Mouse (Mus musculus) heart, embryonic 11.5 days (tissue): ENCODE measurements around the gene Utp14a. TPM values are rescaled to one million over a fixed set of nuclear protein-coding genes. Genes with fewer than 3 reads are reported as not detected.

Source experiments
- ATAC-seq: fragments of 200-750 bp; cut with Nextera tagmentation; replicated peaks from 2 replicates; pipeline ENCODE4 v1.8.0; 2017; ENCODE audit warnings: moderate library complexity; ENCODE audit not compliant: insufficient number of reproducible peaks, low FRiP score, low TSS enrichment
- H3K27ac ChIP-seq: fragments of 300-500 bp; sonication (generic); 2 replicates; pipeline ENCODE4 v1.5.1; 2014; ENCODE audit warnings: mild to moderate bottlenecking, low read depth, low read length
- H3K27me3 ChIP-seq: fragments of 300-500 bp; sonication (generic); 2 replicates; pipeline ENCODE4 v1.6.1; 2014; ENCODE audit warnings: mild to moderate bottlenecking, low read length, mixed read lengths; ENCODE audit not compliant: control insufficient read depth, insufficient read depth
- H3K36me3 ChIP-seq: fragments of 300-500 bp; sonication (generic); 2 replicates; pipeline ENCODE4 v1.6.1; 2014; ENCODE audit warnings: mild to moderate bottlenecking, low read length, moderate library complexity, mixed read lengths; ENCODE audit not compliant: control insufficient read depth, insufficient read depth
- H3K4me1 ChIP-seq: fragments of 300-500 bp; sonication (generic); 2 replicates; pipeline ENCODE4 v1.6.1; 2014; ENCODE audit warnings: low read length; ENCODE audit not compliant: control insufficient read depth, insufficient read depth
- H3K4me2 ChIP-seq: fragments of 300-500 bp; sonication (generic); 2 replicates; pipeline ENCODE4 v1.6.1; 2014; ENCODE audit warnings: mild to moderate bottlenecking, moderate library complexity
- H3K4me3 ChIP-seq: fragments of 300-500 bp; sonication (generic); 2 replicates; pipeline ENCODE4 v1.5.1; 2014; ENCODE audit warnings: low read depth, low read length
- H3K9ac ChIP-seq: fragments of 300-500 bp; sonication (generic); 2 replicates; pipeline ENCODE4 v1.6.1; 2014; ENCODE audit warnings: mild to moderate bottlenecking, low read depth, low read length, moderate library complexity
- H3K9me3 ChIP-seq: fragments of 300-500 bp; sonication (generic); replicated peaks from 2 replicates; pipeline ENCODE4 v1.6.1; 2016; ENCODE audit warnings: low read length; ENCODE audit not compliant: control insufficient read depth
- WGBS: fragments of 180-500 bp; shearing (Covaris S2); extraction: QIAGEN DNeasy Blood & Tissue Kit; methylation state at CpG from one replicate; pipeline ENCODE4 v1.1.7; 2014; ENCODE audit not compliant: insufficient replicate concordance; 5-methylcytosine and 5-hydroxymethylcytosine counted together
- polyA plus RNA-seq: library from polyadenylated mRNA; unstranded; fragments of >200 nt; fragmentation: Nextera tagmentation; extraction: Ambion mirVana; gene quantifications from 2 replicates; pipeline ENCODE4 v1.2.1, GENCODE M21; 2014

The Utp14a gene
- polyA plus RNA-seq, 1 experiment from 2014 or later: 12.0 TPM

DNA sequence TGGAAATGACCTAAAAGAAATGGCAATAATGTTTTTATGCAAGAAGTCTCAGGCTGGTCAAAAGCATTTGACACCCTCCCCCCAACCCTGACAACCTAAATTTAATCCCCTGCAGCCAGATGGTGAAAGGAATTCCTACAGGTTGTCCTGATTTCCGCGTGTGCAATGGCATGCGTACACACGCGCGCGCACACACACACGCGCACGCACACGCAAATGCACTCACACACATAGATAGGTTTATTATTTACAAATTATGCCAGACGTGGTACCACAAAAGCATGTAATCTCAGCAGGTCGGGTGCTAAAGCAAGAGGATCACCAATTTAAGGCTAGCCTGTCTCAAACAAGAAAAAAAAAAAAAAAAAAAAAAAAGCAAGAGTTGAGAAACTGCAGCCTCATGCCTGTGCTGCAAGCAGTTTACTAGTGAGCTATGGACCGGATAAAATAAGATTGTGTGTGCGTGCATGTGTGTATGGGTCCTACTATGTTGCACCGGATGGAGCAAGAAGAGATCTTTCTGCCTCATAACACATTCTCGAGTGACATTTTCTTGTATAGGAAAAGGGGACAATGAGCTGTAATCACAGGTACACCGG, 733 bp upstream of the Utp14a start:
- Histone ChIP-seq H3K9ac (peak overlapping the region; percentile 64; the same call in 1 of the 2 replicates), H3K4me2 (peak overlapping the region; percentile 66), H3K4me3 (peak overlapping the region; percentile 56), H3K9me3 (no peaks in the 10 kb centered on the region), H3K27ac (peak overlapping the region; percentile 74), H3K27me3 (no peaks in the 10 kb centered on the region), H3K4me1 (no peaks in the 10 kb centered on the region), H3K36me3 (no peaks in the 10 kb centered on the region)
- no peak; the same call in 1 of the 2 replicates for ATAC-seq
- WGBS: 19% methylated on average over 18 of the region's 18 CpGs

GRCm38 (mm10) chrX:48257011-48257410, 349 bp downstream of the Utp14a start:
- H3K27me3 ChIP-seq: no peaks in the 10 kb centered on the region
- peak overlapping the region; percentile 66 for H3K4me2 ChIP-seq
- peak overlapping the region; percentile 64 for H3K9ac ChIP-seq
- 15% methylated on average over 16 of the region's 16 CpGs for WGBS
- peak overlapping the region; percentile 56 for H3K4me3 ChIP-seq
- no peaks in the 10 kb centered on the region for H3K36me3 ChIP-seq
- no peak for ATAC-seq
- H3K4me1 ChIP-seq: no peaks in the 10 kb centered on the region
- no peaks in the 10 kb centered on the region for H3K9me3 ChIP-seq
- H3K27ac ChIP-seq: peak overlapping the region; percentile 74; the same call in 1 of the 2 replicates

GRCm38 (mm10) chrX:48271671-48272070, 15.0 kb downstream of the Utp14a start:
- no peaks in the 10 kb centered on the region; the same call in 1 of the 2 replicates for H3K36me3 ChIP-seq
- H3K4me3 ChIP-seq: no peak overlapping the region
- no peak overlapping the region for H3K9ac ChIP-seq
- H3K27me3 ChIP-seq: no peaks in the 10 kb centered on the region
- H3K4me2 ChIP-seq: no peak overlapping the region
- WGBS: 78% methylated on average over 4 of the region's 4 CpGs
- no peaks in the 10 kb centered on the region for H3K4me1 ChIP-seq
- no peak for ATAC-seq
- H3K27ac ChIP-seq: no peak overlapping the region
- H3K9me3 ChIP-seq: no peaks in the 10 kb centered on the region

GRCm38 (mm10) chrX:48274634-48275033, 18.0 kb downstream of the Utp14a start:
- no peak overlapping the region for H3K9ac ChIP-seq
- 84% methylated on average over 10 of the region's 10 CpGs for WGBS
- H3K4me1 ChIP-seq: no peaks in the 10 kb centered on the region
- no peak overlapping the region for H3K4me2 ChIP-seq
- H3K36me3 ChIP-seq: no peaks in the 10 kb centered on the region
- ATAC-seq: no peak
- no peaks in the 10 kb centered on the region for H3K9me3 ChIP-seq
- no peak overlapping the region for H3K4me3 ChIP-seq
- H3K27ac ChIP-seq: no peak overlapping the region
- H3K27me3 ChIP-seq: no peaks in the 10 kb centered on the region

- no peak overlapping the region for H3K4me3 ChIP-seq
- H3K9me3 ChIP-seq: no peaks in the 10 kb centered on the region
- no peak overlapping the region for H3K4me2 ChIP-seq
- no peaks in the 10 kb centered on the region for H3K4me1 ChIP-seq
- no peaks in the 10 kb centered on the region for H3K27me3 ChIP-seq
- WGBS: 36% methylated on average over 3 of the region's 3 CpGs
- no peak overlapping the region for H3K9ac ChIP-seq
- no peak for ATAC-seq
- H3K36me3 ChIP-seq: no peaks in the 10 kb centered on the region
- H3K27ac ChIP-seq: no peak overlapping the region
Observed at GRCm38 (mm10) chrX:48278103-48278502, 21.4 kb downstream of the Utp14a start.

GRCm38 (mm10) chrX:48284386-48285005, 27.8 kb downstream of the Utp14a start:
- H3K9ac ChIP-seq: peak overlapping the region; percentile 75
- peak; percentile 85 for ATAC-seq
- no peaks in the 10 kb centered on the region for H3K9me3 ChIP-seq
- H3K27me3 ChIP-seq: peaks cover 7% of the 10 kb centered on the region
- WGBS: 11% methylated on average over 24 of the region's 37 CpGs
- H3K4me1 ChIP-seq: no peaks in the 10 kb centered on the region
- peak overlapping the region; percentile 65 for H3K4me2 ChIP-seq
- peak overlapping the region; percentile 52 for H3K4me3 ChIP-seq
- H3K36me3 ChIP-seq: no peaks in the 10 kb centered on the region
- peak overlapping the region; percentile 94 for H3K27ac ChIP-seq

DNA sequence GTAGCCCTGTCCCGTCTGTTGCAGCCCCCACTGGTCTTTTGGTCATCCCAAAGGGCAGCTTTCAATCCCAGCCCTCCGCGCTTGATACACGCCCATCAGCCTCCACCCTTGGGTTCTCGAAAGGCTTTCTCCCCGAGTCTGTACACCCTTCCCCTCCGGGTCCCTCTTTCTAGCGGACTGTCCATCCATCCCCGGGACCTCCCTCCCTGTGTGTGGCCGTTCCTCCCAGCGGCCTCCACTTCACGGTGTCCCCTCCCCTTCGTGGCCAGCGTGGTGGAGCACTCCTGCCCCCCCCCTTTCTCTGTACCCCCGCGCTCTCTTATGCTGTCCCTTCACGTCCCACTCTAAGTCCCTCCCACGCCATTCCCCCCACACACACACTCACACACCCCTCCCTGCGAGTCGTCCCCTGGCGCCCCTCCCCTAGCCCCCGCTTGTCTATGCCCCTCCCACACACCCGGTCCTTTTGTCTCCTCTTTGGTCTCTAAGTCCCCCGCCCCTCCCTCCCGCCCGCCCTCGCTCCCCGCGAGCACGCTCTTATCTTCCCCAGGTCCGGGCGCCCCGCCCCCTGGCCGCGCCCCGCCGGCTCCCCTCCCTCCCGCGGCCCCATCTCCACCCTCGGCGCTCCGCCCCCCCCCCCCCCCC, 28.5 kb downstream of the Utp14a start:
- Histone ChIP-seq H3K4me1 (no peaks in the 10 kb centered on the region), H3K4me3 (peak overlapping the region; percentile 52), H3K9me3 (no peaks in the 10 kb centered on the region), H3K4me2 (peak overlapping the region; percentile 65), H3K36me3 (no peaks in the 10 kb centered on the region), H3K27me3 (peaks cover 7% of the 10 kb centered on the region), H3K27ac (peak overlapping the region; percentile 94), H3K9ac (peak overlapping the region; percentile 75)
- 6% methylated on average over 24 of the region's 42 CpGs for WGBS
- ATAC-seq: peak; percentile 85

GRCm38 (mm10) chrX:48285651-48286021, 29.0 kb downstream of the Utp14a start:
- Histone ChIP-seq H3K9me3 (no peaks in the 10 kb centered on the region), H3K9ac (peak overlapping the region; percentile 68), H3K4me3 (peak overlapping the region; percentile 52), H3K36me3 (no peaks in the 10 kb centered on the region), H3K4me1 (no peaks in the 10 kb centered on the region), H3K4me2 (peak overlapping the region; percentile 65), H3K27me3 (peaks cover 7% of the 10 kb centered on the region), H3K27ac (peak overlapping the region; percentile 73)
- ATAC-seq: no peak
- 13% methylated on average over 19 of the region's 34 CpGs for WGBS
